Mouse (Mus musculus): ENCODE measurements around the gene Hist2h3b. TPM values are rescaled to one million over a fixed set of nuclear protein-coding genes. Genes with fewer than 3 reads are reported as not detected.

Hist2h3b gene
- total RNA-seq, 2 experiments from 2014 or later: 548 to 1,674 TPM

GRCm38 (mm10) chr3:96238954-96239793 is 29.3 kb upstream of the Hist2h3b start, which contains the start of gene Hist2h3c2:
Hist2h3c2 (minus strand) TSS chr3:96239127.
- ATAC-seq (ENCODE audit: poor library complexity, severe bottlenecking): peak; percentile 71

GRCm38 (mm10) chr3:96239949-96240798 is 28.3 kb upstream of the Hist2h3b start, which contains the start of gene Hist2h2aa2:
Hist2h2aa2 (minus strand) TSS chr3:96240276.
- peak; percentile 67 for ATAC-seq (ENCODE audit: poor library complexity, severe bottlenecking)

- no peak for ATAC-seq (ENCODE audit: poor library complexity, severe bottlenecking)
These were observed 27.7 kb upstream of the Hist2h3b start for GRCm38 (mm10) chr3:96240799-96241197.

- ATAC-seq (ENCODE audit: poor library complexity, severe bottlenecking): no peak
These were observed 24.4 kb upstream of the Hist2h3b start for GRCm38 (mm10) chr3:96243921-96244572.

GRCm38 (mm10) chr3:96245003-96245886 is 23.2 kb upstream of the Hist2h3b start, which contains the start of gene Hist2h2aa1:
Hist2h2aa1 (plus strand) TSS chr3:96245497.
- ATAC-seq (ENCODE audit: poor library complexity, severe bottlenecking): peak; percentile 69

GRCm38 (mm10) chr3:96246018-96246417 is 22.4 kb upstream of the Hist2h3b start:
- peak; percentile 36 for ATAC-seq (ENCODE audit: poor library complexity, severe bottlenecking)

GRCm38 (mm10) chr3:96246427-96246856 is 22.0 kb upstream of the Hist2h3b start, which contains the start of gene Hist2h3c1:
Hist2h3c1 (plus strand) TSS chr3:96246685.
- ATAC-seq (ENCODE audit: poor library complexity, severe bottlenecking): peak; percentile 69

- ATAC-seq (ENCODE audit: poor library complexity, severe bottlenecking): no peak
These were observed 20.9 kb upstream of the Hist2h3b start for GRCm38 (mm10) chr3:96247356-96248140.

- no peak for ATAC-seq (ENCODE audit: poor library complexity, severe bottlenecking)
These were observed 20.1 kb upstream of the Hist2h3b start for GRCm38 (mm10) chr3:96248141-96249033.

GRCm38 (mm10) chr3:96249034-96249345 is 19.5 kb upstream of the Hist2h3b start:
- no peak for ATAC-seq (ENCODE audit: poor library complexity, severe bottlenecking)

- ATAC-seq (ENCODE audit: poor library complexity, severe bottlenecking): no peak
These were observed 17.6 kb upstream of the Hist2h3b start for GRCm38 (mm10) chr3:96250890-96251289.

GRCm38 (mm10) chr3:96251787-96252186 is 16.7 kb upstream of the Hist2h3b start:
- ATAC-seq (ENCODE audit: poor library complexity, severe bottlenecking): peak; percentile 64

- 0 out of 2 replicates have a peak, but pooled peaks have one; percentile 26 for ATAC-seq (ENCODE audit: poor library complexity, severe bottlenecking)
These were observed 13.6 kb upstream of the Hist2h3b start for GRCm38 (mm10) chr3:96254683-96255355.

GRCm38 (mm10) chr3:96255926-96256593 is 12.4 kb upstream of the Hist2h3b start:
- ATAC-seq (ENCODE audit: poor library complexity, severe bottlenecking): no peak

- ATAC-seq (ENCODE audit: poor library complexity, severe bottlenecking): no peak
These were observed 11.3 kb upstream of the Hist2h3b start for GRCm38 (mm10) chr3:96257190-96257589.

GRCm38 (mm10) chr3:96260220-96260619 is 8.2 kb upstream of the Hist2h3b start:
- ATAC-seq (ENCODE audit: poor library complexity, severe bottlenecking): no peak

GRCm38 (mm10) chr3:96261623-96262022 is 6.8 kb upstream of the Hist2h3b start:
- no peak for ATAC-seq (ENCODE audit: poor library complexity, severe bottlenecking)

Measured in megakaryocyte, adult 5-6 weeks (primary cell).